Mouse (Mus musculus): ENCODE results near the gene Prr5l. TPM values are rescaled to one million over a fixed set of nuclear protein-coding genes. Genes with fewer than 3 reads are reported as not detected.

Gene Prr5l
- total RNA-seq, 2 experiments from 2014 or later = 3.7 to 7.0 TPM

GRCm38 (mm10) chr2:101665703-101666092 is 217.1 kb downstream of the Prr5l start:
- no peak for DNase-seq (ENCODE audit: low spot score in 2 of 2)

GRCm38 (mm10) chr2:101665058-101665702 is 217.6 kb downstream of the Prr5l start:
- peak; percentile 81 to 85 for DNase-seq (ENCODE audit: low spot score in 2 of 2)

Other genes with a start within 250 kb of the Prr5l start
- under 1 TPM; 0.21 to 0.25 TPM for gene Rag1, start 233.5 kb downstream of the Prr5l start, total RNA-seq (2021)
- gene B230118H07Rik, start 233.5 kb downstream of the Prr5l start, total RNA-seq (2021) = 10 to 100 TPM; 28.5 to 32.6 TPM
- gene Traf6, start 204.6 kb downstream of the Prr5l start, total RNA-seq (2021) = 10 to 100 TPM; 12.5 to 12.8 TPM
- gene Commd9, start 3.2 kb upstream of the Prr5l start, total RNA-seq (2021) = 10 to 100 TPM; 37.5 to 43.3 TPM